Mouse (Mus musculus): Measurements from ENCODE around the gene Cldn14. TPM values are rescaled to one million over a fixed set of nuclear protein-coding genes. Genes with fewer than 3 reads are reported as not detected.

Cldn14 gene
- total RNA-seq, 1 experiment, result 0.36 TPM

GRCm38 (mm10) chr16:93960495-93960894 lies 48.1 kb downstream of the Cldn14 start:
- H3K4me3 ChIP-seq (ENCODE audit: insufficient read depth in 1 of 2, low read depth in 1 of 2, low read length in 2 of 2, poor library complexity in 1 of 2, severe bottlenecking in 1 of 2), result no peak overlapping the region
- DNase-seq (ENCODE audit: low read depth, low spot score), result no peak
- H3K27ac ChIP-seq (ENCODE audit: insufficient read depth, low read depth, low read length, poor library complexity, severe bottlenecking), result no peak overlapping the region
- peaks cover 4 to 7% of the 10 kb centered on the region in 2 experiments; a peak in 3 of 4 replicates for H3K4me1 ChIP-seq (ENCODE audit: control insufficient read depth in 2 of 2, insufficient read depth in 2 of 2, low read length in 2 of 2, poor library complexity in 1 of 2)
- no peaks in the 10 kb centered on the region for H3K9me3 ChIP-seq (ENCODE audit: control insufficient read depth, insufficient read depth, low read depth, low read length)
- in situ Hi-C loops (cut with MboI; ENCODE audit: low sequenced_read_pairs in 2 of 2, unreplicated experiment in 2 of 2), result no loop called here
- no peaks in the 10 kb centered on the region for H3K36me3 ChIP-seq (ENCODE audit: control insufficient read depth, insufficient read depth, low read length, poor library complexity, severe bottlenecking)
- no peak overlapping the region for H3K9ac ChIP-seq (ENCODE audit: insufficient read depth, low read depth, low read length, poor library complexity, severe bottlenecking)
- TF ChIP-seq ZNF384 (IDR thresholded peaks at IDR 0.05; ENCODE audit: low read depth, low read length) (no peak), HCFC1 (IDR thresholded peaks at IDR 0.05; ENCODE audit: borderline replicate concordance, insufficient read depth, low read length) (no peak), ZC3H11A (IDR thresholded peaks at IDR 0.05; ENCODE audit: borderline replicate concordance, low read depth, low read length) (no peak), CHD2 (IDR thresholded peaks at IDR 0.05; ENCODE audit: low read depth, low read length) (no peak), MAFK (IDR thresholded peaks at IDR 0.05; ENCODE audit: insufficient read depth, low read depth, low read length) (no peak)

DNA sequence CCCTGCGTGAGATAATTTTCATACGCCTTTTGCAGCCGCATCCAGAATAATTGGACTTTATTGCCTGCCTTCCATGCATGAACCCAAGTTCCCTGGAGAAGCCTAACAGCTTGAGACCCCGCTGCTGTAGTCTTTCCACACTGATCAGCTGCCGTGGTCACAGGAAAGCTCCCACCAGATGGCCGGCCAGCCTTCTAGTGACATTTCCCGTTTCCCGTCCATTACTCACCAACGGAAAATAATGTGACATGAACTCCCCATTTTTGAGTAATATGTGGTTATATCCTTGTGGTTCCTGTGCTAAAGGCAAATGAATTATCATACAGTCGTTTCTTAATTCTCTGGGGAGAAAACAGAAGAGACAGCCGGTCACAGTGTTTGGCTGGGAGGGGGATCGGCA lies 51.2 kb downstream of the Cldn14 start:
- Histone ChIP-seq H3K9ac (ENCODE audit: insufficient read depth, low read depth, low read length, poor library complexity, severe bottlenecking) (no peak overlapping the region), H3K4me1 (ENCODE audit: control insufficient read depth in 2 of 2, insufficient read depth in 2 of 2, low read length in 2 of 2, poor library complexity in 1 of 2) (peaks cover 4 to 7% of the 10 kb centered on the region in 2 experiments; a peak in 3 of 4 replicates), H3K4me3 (ENCODE audit: insufficient read depth in 1 of 2, low read depth in 1 of 2, low read length in 2 of 2, poor library complexity in 1 of 2, severe bottlenecking in 1 of 2) (no peak overlapping the region), H3K36me3 (ENCODE audit: control insufficient read depth, insufficient read depth, low read length, poor library complexity, severe bottlenecking) (no peaks in the 10 kb centered on the region), H3K9me3 (ENCODE audit: control insufficient read depth, insufficient read depth, low read depth, low read length) (no peaks in the 10 kb centered on the region), H3K27ac (ENCODE audit: insufficient read depth, low read depth, low read length, poor library complexity, severe bottlenecking) (no peak overlapping the region)
- no peak for DNase-seq (ENCODE audit: low read depth, low spot score)
- in situ Hi-C loops (cut with MboI; ENCODE audit: low sequenced_read_pairs in 2 of 2, unreplicated experiment in 2 of 2), result no loop called here
- TF ChIP-seq ZC3H11A (IDR thresholded peaks at IDR 0.05; ENCODE audit: borderline replicate concordance, low read depth, low read length), result no peak
- TF ChIP-seq ZNF384 (IDR thresholded peaks at IDR 0.05; ENCODE audit: low read depth, low read length), result no peak

- TF ChIP-seq HCFC1 (IDR thresholded peaks at IDR 0.05; ENCODE audit: borderline replicate concordance, insufficient read depth, low read length), result no peak
- no peak for TF ChIP-seq MAFK (IDR thresholded peaks at IDR 0.05; ENCODE audit: insufficient read depth, low read depth, low read length)
- TF ChIP-seq ZC3H11A (IDR thresholded peaks at IDR 0.05; ENCODE audit: borderline replicate concordance, low read depth, low read length), result no peak
- no peak for TF ChIP-seq CHD2 (IDR thresholded peaks at IDR 0.05; ENCODE audit: low read depth, low read length)
- no peak for TF ChIP-seq ZNF384 (IDR thresholded peaks at IDR 0.05; ENCODE audit: low read depth, low read length)
- in situ Hi-C loops (cut with MboI; ENCODE audit: low sequenced_read_pairs in 2 of 2, unreplicated experiment in 2 of 2), result no loop called here
- no peaks in the 10 kb centered on the region for H3K9me3 ChIP-seq (ENCODE audit: control insufficient read depth, insufficient read depth, low read depth, low read length)
- DNase-seq (ENCODE audit: low read depth, low spot score), result no peak
- H3K36me3 ChIP-seq (ENCODE audit: control insufficient read depth, insufficient read depth, low read length, poor library complexity, severe bottlenecking), result no peaks in the 10 kb centered on the region
- H3K4me1 ChIP-seq (ENCODE audit: control insufficient read depth in 2 of 2, insufficient read depth in 2 of 2, low read length in 2 of 2, poor library complexity in 1 of 2), result peaks cover 4 to 7% of the 10 kb centered on the region in 2 experiments; a peak in 3 of 4 replicates
- H3K27ac ChIP-seq (ENCODE audit: insufficient read depth, low read depth, low read length, poor library complexity, severe bottlenecking), result no peak overlapping the region
- no peak overlapping the region for H3K4me3 ChIP-seq (ENCODE audit: insufficient read depth in 1 of 2, low read depth in 1 of 2, low read length in 2 of 2, poor library complexity in 1 of 2, severe bottlenecking in 1 of 2)
- no peak overlapping the region for H3K9ac ChIP-seq (ENCODE audit: insufficient read depth, low read depth, low read length, poor library complexity, severe bottlenecking)
These were observed 51.7 kb downstream of the Cldn14 start for GRCm38 (mm10) chr16:93956986-93957385.

DNA sequence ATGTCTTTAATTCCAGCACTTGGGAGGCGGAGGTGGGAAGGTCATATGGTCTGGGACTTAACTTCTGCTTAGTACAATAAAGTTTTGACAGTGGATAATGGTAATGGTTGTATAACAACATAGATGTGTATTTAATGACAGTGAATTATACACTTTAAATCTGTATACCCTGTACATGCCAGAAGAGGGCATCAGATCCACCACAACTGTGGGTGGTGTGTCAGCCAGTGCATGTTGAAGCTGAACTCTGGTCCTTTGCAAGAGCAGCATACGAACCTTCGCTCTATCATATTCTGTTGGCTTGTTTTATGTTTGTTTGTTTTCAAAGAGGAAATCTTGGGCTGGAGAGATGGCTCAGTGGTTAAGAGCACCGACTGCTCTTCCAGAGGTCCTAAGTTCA lies 61.2 kb downstream of the Cldn14 start:
- in situ Hi-C loops (cut with MboI; ENCODE audit: low sequenced_read_pairs in 2 of 2, unreplicated experiment in 2 of 2), result no loop called here
- H3K9me3 ChIP-seq (ENCODE audit: control insufficient read depth, insufficient read depth, low read depth, low read length), result no peaks in the 10 kb centered on the region
- H3K4me1 ChIP-seq (ENCODE audit: control insufficient read depth in 2 of 2, insufficient read depth in 2 of 2, low read length in 2 of 2, poor library complexity in 1 of 2), result peaks cover 0 to 7% of the 10 kb centered on the region in 2 experiments; a peak in 1 of 4 replicates
- no peak overlapping the region for H3K27ac ChIP-seq (ENCODE audit: insufficient read depth, low read depth, low read length, poor library complexity, severe bottlenecking)
- no peaks in the 10 kb centered on the region for H3K36me3 ChIP-seq (ENCODE audit: control insufficient read depth, insufficient read depth, low read length, poor library complexity, severe bottlenecking)
- no peak for DNase-seq (ENCODE audit: low read depth, low spot score)
- no peak overlapping the region for H3K9ac ChIP-seq (ENCODE audit: insufficient read depth, low read depth, low read length, poor library complexity, severe bottlenecking)
- H3K4me3 ChIP-seq (ENCODE audit: insufficient read depth in 1 of 2, low read depth in 1 of 2, low read length in 2 of 2, poor library complexity in 1 of 2, severe bottlenecking in 1 of 2), result no peak overlapping the region
- TF ChIP-seq CHD2 (IDR thresholded peaks at IDR 0.05; ENCODE audit: low read depth, low read length) (no peak), MAFK (IDR thresholded peaks at IDR 0.05; ENCODE audit: insufficient read depth, low read depth, low read length) (no peak), ZC3H11A (IDR thresholded peaks at IDR 0.05; ENCODE audit: borderline replicate concordance, low read depth, low read length) (no peak), HCFC1 (IDR thresholded peaks at IDR 0.05; ENCODE audit: borderline replicate concordance, insufficient read depth, low read length) (no peak), ZNF384 (IDR thresholded peaks at IDR 0.05; ENCODE audit: low read depth, low read length) (no peak)

GRCm38 (mm10) chr16:93944301-93944700 lies 64.3 kb downstream of the Cldn14 start:
- H3K9me3 ChIP-seq (ENCODE audit: control insufficient read depth, insufficient read depth, low read depth, low read length), result no peaks in the 10 kb centered on the region
- H3K27ac ChIP-seq (ENCODE audit: insufficient read depth, low read depth, low read length, poor library complexity, severe bottlenecking), result no peak overlapping the region
- in situ Hi-C loops (cut with MboI; ENCODE audit: low sequenced_read_pairs in 2 of 2, unreplicated experiment in 2 of 2), result no loop called here
- H3K36me3 ChIP-seq (ENCODE audit: control insufficient read depth, insufficient read depth, low read length, poor library complexity, severe bottlenecking), result no peaks in the 10 kb centered on the region
- H3K9ac ChIP-seq (ENCODE audit: insufficient read depth, low read depth, low read length, poor library complexity, severe bottlenecking), result no peak overlapping the region
- no peak for DNase-seq (ENCODE audit: low read depth, low spot score)
- H3K4me3 ChIP-seq (ENCODE audit: insufficient read depth in 1 of 2, low read depth in 1 of 2, low read length in 2 of 2, poor library complexity in 1 of 2, severe bottlenecking in 1 of 2), result no peak overlapping the region
- H3K4me1 ChIP-seq (ENCODE audit: control insufficient read depth in 2 of 2, insufficient read depth in 2 of 2, low read length in 2 of 2, poor library complexity in 1 of 2), result peaks cover 2 to 6% of the 10 kb centered on the region in 2 experiments; a peak in 2 of 4 replicates
- TF ChIP-seq MAFK (IDR thresholded peaks at IDR 0.05; ENCODE audit: insufficient read depth, low read depth, low read length) (no peak), ZNF384 (IDR thresholded peaks at IDR 0.05; ENCODE audit: low read depth, low read length) (no peak), HCFC1 (IDR thresholded peaks at IDR 0.05; ENCODE audit: borderline replicate concordance, insufficient read depth, low read length) (no peak), CHD2 (IDR thresholded peaks at IDR 0.05; ENCODE audit: low read depth, low read length) (no peak), ZC3H11A (IDR thresholded peaks at IDR 0.05; ENCODE audit: borderline replicate concordance, low read depth, low read length) (no peak)

Measured in ES-E14 (cell line).